Mouse (Mus musculus): Measurements from ENCODE around the gene Phactr3.

DNA sequence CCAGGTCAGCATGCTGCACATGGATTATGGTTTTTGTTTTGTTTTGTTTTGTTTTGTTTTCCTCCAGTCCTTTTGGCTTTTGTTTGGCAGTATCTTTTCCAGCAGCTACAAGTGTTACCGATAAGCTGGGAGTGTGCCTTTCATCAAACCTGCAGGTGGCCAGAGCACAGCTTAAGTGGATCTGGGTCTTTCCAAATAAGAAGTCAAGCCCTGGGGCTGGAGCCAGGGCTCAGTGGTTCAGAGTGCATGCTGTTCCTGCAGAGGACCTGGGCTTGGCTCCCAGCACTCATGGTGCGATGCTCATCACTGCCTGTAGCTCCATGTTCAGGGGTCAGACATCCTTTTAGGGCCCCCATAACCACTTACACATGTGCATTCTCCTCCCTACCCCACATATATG lies 55.2 kb downstream of the Phactr3 start:
- TF ChIP-seq CTCF (conservative IDR thresholded peaks at IDR 0.05; ENCODE audit: low read length) (no peak), NANOG (IDR thresholded peaks at IDR 0.05; ENCODE audit: borderline replicate concordance, low read length) (no peak)
